Mouse (Mus musculus): ENCODE measurements around the gene Tubgcp4. TPM values are rescaled to one million over a fixed set of nuclear protein-coding genes. Genes with fewer than 3 reads are reported as not detected.

Tubgcp4 gene
- 69.4 to 82.8 TPM (median 76.4 TPM) in 4 replicates for total RNA-seq (2023)

GRCm38 (mm10) chr2:121170481-121170971, at the start of gene Tubgcp4:
Tubgcp4 (plus strand) TSS chr2:121170654.

GRCm38 (mm10) chr2:121140018-121140882, 30.2 kb upstream of the Tubgcp4 start, which contains the start of the genes Adal and Lcmt2:
Adal (plus strand) TSS chr2:121140428.
Lcmt2 (minus strand) TSS chr2:121140653.

GRCm38 (mm10) chr2:121170980-121171742, 707 bp downstream of the Tubgcp4 start, which contains the start of gene Zscan29:
Zscan29 (minus strand) TSS chr2:121171125.

Other genes with a start within 250 kb of the Tubgcp4 start
- 65.5 to 69.8 TPM (median 68.6 TPM) in 4 replicates for gene Ubr1, start 199.9 kb upstream of the Tubgcp4 start, total RNA-seq (2023)
- gene Tmem62, start 193.6 kb upstream of the Tubgcp4 start, total RNA-seq (2023): 16.7 to 30.8 TPM (median 24.9 TPM) in 4 replicates
- gene Ccndbp1, start 162.3 kb upstream of the Tubgcp4 start, total RNA-seq (2023): 75.5 to 85.5 TPM (median 83.6 TPM) in 4 replicates
- gene Epb42, start 133.6 kb upstream of the Tubgcp4 start, total RNA-seq (2023): not detected in 4 replicates
- gene Tgm5, start 84.8 kb upstream of the Tubgcp4 start, total RNA-seq (2023): not detected in 4 replicates
- not detected in 4 replicates for gene Tgm7, start 60.9 kb upstream of the Tubgcp4 start, total RNA-seq (2023)
- gene Adal, start 30.2 kb upstream of the Tubgcp4 start, total RNA-seq (2023): 13.6 to 19.3 TPM (median 16.8 TPM) in 4 replicates
- gene Lcmt2, start 30.0 kb upstream of the Tubgcp4 start, total RNA-seq (2023): 8.2 to 9.2 TPM (median 8.5 TPM) in 4 replicates
- 24.6 to 30.0 TPM (median 26.4 TPM) in 4 replicates for gene Zscan29, start 471 bp downstream of the Tubgcp4 start, total RNA-seq (2023)
- gene Trp53bp1, start 100.8 kb downstream of the Tubgcp4 start, total RNA-seq (2023): 89.0 to 109 TPM (median 98.1 TPM) in 4 replicates
- gene Map1a, start 118.9 kb downstream of the Tubgcp4 start, total RNA-seq (2023): 0.06 to 0.55 TPM (median 0.14 TPM) in 4 replicates
- gene Ppip5k1, start 184.7 kb downstream of the Tubgcp4 start, total RNA-seq (2023): 24.5 to 29.2 TPM (median 25.0 TPM) in 4 replicates
- gene Ckmt1, start 187.1 kb downstream of the Tubgcp4 start, total RNA-seq (2023): not detected in 4 replicates
- not detected in 4 replicates for gene Strc, start 216.5 kb downstream of the Tubgcp4 start, total RNA-seq (2023)
- 104 to 133 TPM (median 121 TPM) in 4 replicates for gene Pdia3, start 243.1 kb downstream of the Tubgcp4 start, total RNA-seq (2023)
- 1.9 to 4.9 TPM (median 2.5 TPM) in 4 replicates for gene Catsper2, start 243.1 kb downstream of the Tubgcp4 start, total RNA-seq (2023)